Mouse (Mus musculus) c-Kit-positive CD71-negative TER-119-negative erythroid progenitor cells, embryonic 14.5 days (primary cell): ENCODE data around the gene Rnf40.

Experiments used
- DNase-seq: peaks from one replicate; pipeline ENCODE4 v3.0.0-alpha.2; 2013; ENCODE audit warnings: low read depth

Rnf40 gene

DNA sequence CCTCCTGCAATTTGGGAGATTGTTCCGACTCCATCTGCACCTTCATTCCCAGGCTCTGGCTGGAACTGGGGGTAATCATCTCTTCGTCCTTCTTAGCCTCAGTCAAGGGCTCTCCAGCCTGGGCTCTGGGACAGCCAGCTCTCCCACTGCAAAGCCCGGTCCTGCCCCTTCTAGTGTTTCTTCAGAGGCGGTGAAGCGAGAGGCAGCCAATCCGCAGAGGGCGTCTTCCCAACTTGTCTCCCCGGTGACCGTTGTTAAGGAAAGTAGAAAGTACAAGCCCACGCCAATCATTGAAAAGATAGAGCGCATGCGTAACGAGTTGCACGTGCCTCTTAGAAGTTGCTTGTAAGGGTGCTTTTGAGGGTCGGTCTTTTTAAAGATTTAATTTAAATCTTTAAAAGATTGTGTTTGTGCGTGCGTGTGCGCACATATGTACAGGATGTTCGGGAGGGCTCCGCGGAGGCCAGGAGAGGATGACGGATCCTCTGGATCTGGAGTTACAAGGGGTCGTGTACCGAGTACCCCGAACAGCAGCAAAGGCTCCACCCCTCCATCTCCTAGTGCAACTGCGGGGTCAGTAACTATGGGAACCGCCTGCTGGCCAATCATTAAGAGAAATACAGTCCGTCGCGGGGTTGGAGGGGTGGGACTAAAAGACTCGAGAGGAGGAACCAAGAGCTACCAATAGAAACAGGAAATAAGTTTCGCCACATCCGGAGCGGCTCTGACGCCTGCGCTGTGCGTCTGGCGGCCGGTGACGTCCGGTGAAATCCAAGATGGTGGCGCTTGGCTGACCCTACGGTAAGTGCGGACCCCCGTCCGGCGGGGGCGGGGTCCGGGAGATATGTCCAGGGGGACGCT, at the start of gene Rnf40, which contains the start of gene Ccdc189:
Gene Rnf40 (plus strand): TSS at position 757 of the 861 bp plus-strand sequence.
Gene Ccdc189 (minus strand): TSS at position 585 of the 861 bp plus-strand sequence.
- DNase-seq, result peak; percentile 95

- DNase-seq, result no peak
These were observed 46.9 kb upstream of the Rnf40 start for GRCm38 (mm10) chr7:127541671-127542070.

DNA sequence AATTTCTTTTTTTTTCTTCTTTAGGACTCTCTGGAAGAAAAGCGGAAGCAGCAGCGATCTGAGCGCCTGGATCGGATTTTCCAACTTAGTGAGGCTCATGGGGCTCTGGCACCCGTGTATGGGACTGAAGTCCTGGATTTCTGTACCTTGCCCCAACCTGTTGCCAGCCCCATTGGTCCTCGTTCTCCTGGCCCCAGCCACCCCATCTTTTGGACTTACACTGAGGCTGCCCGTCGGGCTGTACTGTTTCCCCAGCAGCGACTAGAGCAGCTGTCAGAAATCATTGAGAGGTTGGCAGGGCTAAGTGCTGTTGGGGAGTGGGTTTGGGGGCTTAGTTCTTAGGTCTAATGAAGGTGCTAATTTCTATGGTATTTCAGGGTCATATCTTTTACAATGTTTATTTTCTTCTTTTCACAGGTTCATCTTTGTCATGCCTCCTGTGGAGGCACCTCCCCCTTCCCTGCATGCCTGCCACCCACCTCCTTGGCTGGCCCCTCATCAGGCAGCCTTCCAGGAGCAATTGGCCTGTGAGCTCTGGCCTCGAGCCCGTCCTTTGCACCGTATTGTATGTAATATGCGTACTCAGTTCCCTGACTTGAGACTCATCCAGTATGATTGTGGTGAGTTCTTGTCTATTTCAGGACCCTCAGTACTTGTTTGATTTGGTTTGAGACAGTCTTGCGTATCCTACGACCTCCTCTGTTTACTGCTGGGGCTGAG, 39.3 kb upstream of the Rnf40 start:
- DNase-seq, result no peak

- DNase-seq, result no peak
These were observed 37.0 kb upstream of the Rnf40 start for GRCm38 (mm10) chr7:127551558-127551957.

DNA sequence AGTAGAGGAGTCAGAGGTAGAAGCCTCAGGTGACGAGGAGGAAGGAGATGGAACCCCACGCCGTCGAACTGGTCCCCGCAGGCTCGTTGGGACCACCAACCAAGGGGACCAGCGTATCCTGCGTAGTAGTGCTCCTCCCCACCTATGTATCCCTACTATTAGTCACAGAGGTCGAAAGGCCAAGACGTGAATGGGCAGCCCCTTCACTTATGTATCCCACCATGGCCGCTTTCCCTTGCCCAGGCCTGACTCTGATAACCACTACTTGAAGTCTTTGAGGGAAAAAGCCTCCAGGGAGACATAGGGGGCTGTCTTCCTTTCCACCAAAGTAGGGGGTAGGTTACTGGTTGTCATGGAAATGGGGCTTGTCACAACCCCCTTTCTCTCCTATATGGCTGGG, 28.0 kb upstream of the Rnf40 start:
- no peak for DNase-seq

- DNase-seq, result no peak
These were observed 27.2 kb upstream of the Rnf40 start, which contains the start of gene Tmem265 for GRCm38 (mm10) chr7:127561340-127561858. Gene Tmem265 (plus strand): TSS chr7:127561390.

- DNase-seq, result no peak
These were observed 24.0 kb upstream of the Rnf40 start for GRCm38 (mm10) chr7:127564381-127565150.

DNA sequence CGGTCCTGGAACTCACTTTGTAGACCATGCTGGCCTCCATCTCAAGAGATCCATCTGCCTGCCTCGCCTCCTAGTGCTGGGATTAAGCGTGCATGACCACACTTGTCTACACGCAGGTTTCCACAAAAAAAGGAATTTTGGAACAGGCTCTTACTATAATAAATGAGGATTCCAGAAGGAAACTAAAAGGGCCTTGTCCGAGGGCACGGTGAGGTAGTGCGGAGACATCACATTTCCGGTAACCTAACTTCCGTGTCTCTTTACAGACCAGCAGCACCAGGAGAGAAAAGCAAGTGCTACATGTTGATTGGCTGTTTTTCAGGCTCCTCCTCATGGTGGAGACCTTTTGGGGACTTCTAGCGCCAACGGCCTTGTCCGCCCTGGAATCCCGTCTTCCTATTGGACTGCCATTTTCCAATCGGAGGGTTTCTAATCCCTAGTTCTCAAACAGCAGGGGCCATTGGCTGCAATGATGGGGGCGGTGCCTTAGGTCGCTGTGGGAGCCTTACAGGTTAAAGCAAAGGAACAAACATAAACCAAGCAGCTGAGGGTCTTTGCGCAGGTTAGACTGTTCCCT, 15.6 kb upstream of the Rnf40 start, which contains the start of gene Phkg2:
Gene Phkg2 (plus strand): TSS at position 446 of the 577 bp plus-strand sequence.
- DNase-seq, result peak; percentile 88

- no peak for DNase-seq
These were observed 15.0 kb upstream of the Rnf40 start for GRCm38 (mm10) chr7:127573503-127574008.

DNA sequence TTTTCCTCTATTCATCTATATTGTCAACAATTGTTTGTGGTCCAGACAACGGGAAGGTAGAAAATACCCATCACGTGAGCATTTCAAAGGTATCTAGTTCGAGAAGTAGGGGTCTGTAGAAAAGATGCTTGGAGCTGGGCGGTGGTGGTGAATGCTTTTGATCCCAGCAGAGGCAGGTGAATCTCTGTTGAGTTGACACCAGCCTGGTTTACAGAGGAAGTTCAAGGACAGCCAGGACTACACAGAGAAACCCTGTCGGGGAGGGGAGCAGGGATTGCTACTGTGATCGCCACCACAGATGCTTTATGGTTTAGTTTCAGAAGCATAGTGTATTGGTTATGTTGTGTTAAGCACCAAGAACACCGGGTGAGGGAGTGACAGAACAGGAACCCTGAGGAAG, 14.5 kb upstream of the Rnf40 start:
- no peak for DNase-seq

- DNase-seq, result no peak
These were observed 5.3 kb upstream of the Rnf40 start for GRCm38 (mm10) chr7:127583260-127583659.

DNA sequence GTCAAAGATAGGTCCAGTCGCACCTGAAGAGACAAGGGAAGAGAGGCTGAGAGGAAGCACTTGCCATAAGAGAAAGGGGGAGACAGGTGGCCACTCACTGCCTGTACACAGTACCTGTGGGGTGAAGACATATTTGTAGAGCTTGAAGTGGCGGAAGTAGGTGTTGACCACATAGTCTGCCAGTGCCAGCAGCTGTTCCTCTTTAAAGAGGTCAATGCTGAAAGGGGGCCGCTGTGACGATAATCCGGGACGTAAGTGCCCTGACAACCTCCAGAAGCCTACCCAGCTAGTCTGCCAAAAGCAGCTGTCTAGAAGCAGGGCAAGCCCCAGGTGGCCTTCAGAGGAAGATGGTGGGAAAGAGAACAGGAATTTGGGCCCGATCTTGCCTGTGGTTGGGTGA, 3.5 kb upstream of the Rnf40 start:
- no peak for DNase-seq

DNA sequence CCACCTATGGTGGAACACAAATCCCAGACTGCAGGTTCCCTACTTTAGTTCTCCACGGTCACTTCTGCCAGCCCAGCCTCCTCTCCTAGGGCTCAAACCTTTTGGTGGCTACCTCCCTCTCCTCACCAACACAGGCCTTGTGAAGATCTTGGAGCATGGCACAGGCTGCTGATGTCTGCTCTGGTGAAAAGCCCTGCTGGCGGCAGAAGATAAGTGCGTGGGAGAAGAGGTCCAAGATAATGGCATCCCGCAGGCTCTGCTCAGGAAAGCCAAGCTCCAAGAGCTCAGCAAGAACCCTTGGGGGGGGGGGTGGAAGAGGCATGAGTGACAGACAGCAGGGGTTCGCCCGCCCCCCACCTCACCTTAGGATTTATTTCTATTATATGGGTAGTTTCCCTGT, 2.4 kb upstream of the Rnf40 start:
- no peak for DNase-seq

GRCm38 (mm10) chr7:127587196-127587595, 1.4 kb upstream of the Rnf40 start:
- DNase-seq, result no peak

GRCm38 (mm10) chr7:127588901-127589300, 334 bp downstream of the Rnf40 start:
- DNase-seq, result no peak

- DNase-seq, result no peak
These were observed 1.1 kb downstream of the Rnf40 start for GRCm38 (mm10) chr7:127589637-127590036.

DNA sequence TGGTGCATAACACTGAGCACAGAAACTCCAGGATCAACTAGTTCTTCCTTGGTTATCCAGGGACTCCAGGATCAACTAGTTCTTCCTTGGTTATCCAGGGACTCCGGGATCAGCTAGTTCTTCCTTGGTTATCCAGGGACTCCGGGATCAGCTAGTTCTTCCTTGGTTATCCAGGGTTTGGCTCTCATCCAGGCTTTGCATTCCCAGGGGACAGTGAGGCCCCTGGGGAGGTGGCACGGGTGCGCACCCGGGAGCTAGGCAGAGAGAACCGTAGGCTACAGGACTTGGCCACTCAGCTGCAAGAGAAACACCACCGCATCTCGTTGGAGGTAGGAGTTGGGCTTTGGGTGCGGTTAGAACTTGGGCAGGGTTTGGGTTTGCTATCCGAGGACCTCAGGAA, 2.5 kb downstream of the Rnf40 start:
- DNase-seq, result no peak

- DNase-seq, result no peak
These were observed 4.0 kb downstream of the Rnf40 start for GRCm38 (mm10) chr7:127592575-127592974.

- DNase-seq, result no peak
These were observed 8.2 kb downstream of the Rnf40 start for GRCm38 (mm10) chr7:127596747-127597146.

DNA sequence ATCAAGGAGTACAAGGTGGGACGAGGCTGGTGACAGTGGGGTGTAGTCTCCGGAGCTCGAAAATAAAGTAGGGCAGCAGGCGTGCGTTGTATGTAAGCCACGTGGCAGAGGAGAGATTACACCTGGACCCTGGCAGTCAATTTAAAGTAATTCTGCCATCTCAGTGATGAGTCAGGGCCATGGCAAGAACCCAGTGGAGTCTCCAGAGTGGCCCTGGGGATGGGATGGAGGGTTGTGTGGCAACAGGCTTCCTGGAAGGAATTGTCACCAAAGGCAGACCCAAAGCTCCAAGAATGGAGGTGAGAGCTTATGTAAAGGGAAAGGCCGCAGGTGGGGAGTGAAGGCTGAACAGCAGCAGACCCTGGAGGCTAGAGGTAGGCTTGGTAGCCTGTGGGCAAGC, 12.0 kb downstream of the Rnf40 start:
- DNase-seq, result no peak

- DNase-seq, result no peak
These were observed 13.2 kb downstream of the Rnf40 start for GRCm38 (mm10) chr7:127601735-127602134.
